Mouse (Mus musculus) spleen, embryonic (tissue): ENCODE data around the gene Lin37.

ENCODE experiments used
- CTCF ChIA-PET: fragments of 350-600 bp; sonication (Branson Sonifier 250); formaldehyde crosslinking; loops from one replicate; lab custom pipeline; 2022; lab: Charles Lee

Lin37 gene

GRCm38 (mm10) chr7:30518325-30518724, 41.3 kb downstream of the Lin37 start:
- CTCF ChIA-PET = no interaction called here

GRCm38 (mm10) chr7:30515003-30515760, 44.5 kb downstream of the Lin37 start:
- CTCF ChIA-PET = no interaction called here

- CTCF ChIA-PET = no interaction called here
Observed at GRCm38 (mm10) chr7:30508061-30508460, 51.6 kb downstream of the Lin37 start.
